Mouse (Mus musculus): Measurements from ENCODE around the gene Sema3d.

DNA sequence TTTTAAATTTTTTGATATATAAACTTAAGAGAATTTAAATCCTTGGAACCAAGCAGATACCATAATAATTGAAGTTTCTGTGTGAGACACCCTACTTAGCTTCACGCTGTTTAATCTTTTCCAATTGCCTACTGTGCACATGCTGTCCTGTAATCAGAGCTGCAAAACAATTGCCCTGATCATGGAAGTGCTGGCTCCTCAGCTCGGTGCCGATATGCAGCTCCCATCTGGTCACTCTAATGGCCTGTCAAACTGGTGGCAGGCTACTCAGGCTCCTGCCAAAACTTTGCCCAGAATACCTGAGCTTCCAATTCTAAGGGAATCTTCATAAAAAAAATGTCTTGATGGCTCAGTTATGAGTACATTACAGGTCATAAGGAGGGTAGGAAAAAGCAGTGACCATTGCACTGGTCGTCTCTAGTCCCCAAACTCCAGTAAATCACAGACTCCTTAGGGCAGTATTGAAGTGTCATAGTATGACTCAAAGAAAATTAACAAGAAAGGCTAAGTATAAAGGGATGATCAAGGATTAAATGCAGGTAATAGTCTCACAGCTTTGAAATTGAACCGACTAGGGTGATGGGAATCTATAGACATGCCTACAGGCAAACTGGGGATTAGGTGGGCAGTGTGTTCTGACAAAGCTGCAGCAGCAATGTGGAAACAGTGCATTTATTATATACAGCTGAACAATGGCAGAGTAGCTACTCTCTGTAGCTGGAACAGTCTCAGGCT lies 91.9 kb downstream of the Sema3d start:
- TF ChIP-seq CTCF (IDR thresholded peaks at IDR 0.05) = no peak
- no peak for TF ChIP-seq EP300 (IDR thresholded peaks at IDR 0.05)
